Mouse (Mus musculus) heart, postnatal 4 days (tissue): Measurements from ENCODE around the gene Bcl2l15. TPM values are rescaled to one million over a fixed set of nuclear protein-coding genes. Genes with fewer than 3 reads are reported as not detected.

ENCODE experiments used
- DNase-seq: peaks from one replicate; pipeline ENCODE4 v3.0.0; 2021
- total RNA-seq, 2 experiments: library from RNA; stranded (reverse); gene quantifications; 2 replicates each; pipeline ENCODE4 v1.2.3; 2021

The Bcl2l15 gene
- total RNA-seq, 2 experiments from 2014 or later = not detected

GRCm38 (mm10) chr3:103872663-103873098 lies 40.3 kb downstream of the Bcl2l15 start:
- no peak for DNase-seq

- no peak for DNase-seq
Measured at GRCm38 (mm10) chr3:103874329-103874728, 41.9 kb downstream of the Bcl2l15 start.

DNA sequence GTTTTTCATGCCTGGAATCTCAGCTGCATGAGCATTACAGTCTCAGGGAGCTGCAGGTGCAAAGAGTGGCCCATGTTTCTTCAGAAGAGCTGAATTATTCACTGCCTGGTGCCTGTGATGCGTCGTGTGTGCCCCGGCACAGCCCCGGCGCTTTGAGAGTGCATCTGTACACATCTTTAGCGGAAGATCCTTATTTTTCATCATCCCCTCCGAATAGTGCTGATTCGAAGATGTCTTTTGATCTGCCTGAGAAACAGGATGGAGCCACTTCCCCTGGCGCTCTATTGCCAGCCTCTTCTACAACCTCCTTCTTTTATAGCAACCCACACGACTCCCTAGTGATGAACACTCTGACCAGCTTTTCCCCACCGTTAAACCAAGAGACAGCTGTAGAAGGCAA lies 53.5 kb downstream of the Bcl2l15 start:
- no peak for DNase-seq

- peak; percentile 62 for DNase-seq
Measured at GRCm38 (mm10) chr3:103887581-103887980, 55.2 kb downstream of the Bcl2l15 start.

- no peak for DNase-seq
Measured at GRCm38 (mm10) chr3:103893374-103893773, 61.0 kb downstream of the Bcl2l15 start.

Other genes with a start within 250 kb of the Bcl2l15 start
- 1 to 10 TPM in 1 of 2 experiments, not detected in 1; 2.1 TPM for gene Atg4a-ps, start 186.5 kb upstream of the Bcl2l15 start, total RNA-seq
- gene Olfml3, start 94.6 kb upstream of the Bcl2l15 start, total RNA-seq = 10 to 100 TPM; 11.8 to 13.0 TPM
- gene Gm10964, start 93.2 kb upstream of the Bcl2l15 start, total RNA-seq = not detected
- gene Hipk1, start 41.0 kb upstream of the Bcl2l15 start, total RNA-seq = 10 to 100 TPM; 96.7 to 98.2 TPM
- gene Dclre1b, start 23.2 kb upstream of the Bcl2l15 start, total RNA-seq = 10 to 100 TPM; 13.6 to 14.2 TPM
- 1 to 10 TPM; 8.6 to 9.1 TPM for gene Ap4b1, start 23.1 kb upstream of the Bcl2l15 start, total RNA-seq
- under 1 TPM in 1 of 2 experiments, not detected in 1; 0.27 TPM for gene Gm43064, start 23.0 kb upstream of the Bcl2l15 start, total RNA-seq
- gene Ptpn22, start 27.2 kb downstream of the Bcl2l15 start, total RNA-seq = under 1 TPM; 0.57 to 0.72 TPM
- 1 to 10 TPM; 9.1 to 9.8 TPM for gene Rsbn1, start 81.5 kb downstream of the Bcl2l15 start, total RNA-seq
- 10 to 100 TPM; 12.7 to 16.6 TPM for gene Phtf1, start 135.5 kb downstream of the Bcl2l15 start, total RNA-seq